Mouse (Mus musculus): Measurements from ENCODE around the gene Evpl.

DNA sequence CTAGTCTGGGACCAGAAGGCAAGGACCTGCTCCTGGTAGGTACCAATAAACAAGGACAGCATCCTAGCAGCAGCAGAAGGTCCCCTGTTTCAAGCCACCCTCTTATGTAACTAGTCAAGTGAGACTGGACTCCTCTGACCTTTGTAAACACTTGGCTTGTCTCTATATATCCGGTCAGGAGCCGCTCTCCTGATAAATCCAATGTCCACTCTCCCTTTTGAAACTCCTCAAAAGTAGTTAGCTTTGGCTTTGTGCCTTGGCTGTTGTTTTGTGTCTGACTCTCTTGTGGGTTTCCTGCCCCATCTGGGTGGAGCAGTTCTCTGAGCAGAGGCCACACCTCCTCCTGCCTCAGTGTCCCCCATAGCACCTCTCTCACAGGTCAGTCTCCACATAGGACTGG is 19.6 kb downstream of the Evpl start:
- no peak for TF ChIP-seq GATA1 (IDR thresholded peaks at IDR 0.05; ENCODE audit: borderline replicate concordance, low read length)
- no peak for TF ChIP-seq CTCF (IDR thresholded peaks at IDR 0.05; ENCODE audit: low read depth, low read length)
- TF ChIP-seq TAL1 (conservative IDR thresholded peaks at IDR 0.05; ENCODE audit: low read depth, low read length): no peak
